Mouse (Mus musculus): ENCODE measurements around the gene Vcl. TPM values are rescaled to one million over a fixed set of nuclear protein-coding genes. Genes with fewer than 3 reads are reported as not detected.

Vcl gene
- polyA plus RNA-seq, 1 experiment: 20.3 TPM

DNA sequence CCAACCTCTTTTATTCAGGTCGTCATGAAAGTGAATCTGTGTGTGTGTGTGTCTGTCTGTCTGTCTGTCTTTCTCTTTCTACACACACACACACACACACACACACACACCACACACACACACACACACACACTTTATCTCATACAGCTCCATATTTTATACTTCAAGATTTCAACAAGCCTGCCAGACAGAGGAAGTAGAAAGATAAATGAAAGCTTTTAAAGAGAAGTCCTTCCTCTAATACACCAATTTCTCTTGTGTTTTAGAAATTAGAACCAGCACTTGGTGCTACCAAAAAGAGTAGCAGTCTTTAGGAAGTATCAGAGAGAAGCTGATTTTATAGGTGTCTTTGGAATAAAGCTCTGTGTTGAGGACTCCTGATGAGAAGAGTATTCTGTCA, 9.7 kb downstream of the Vcl start:
- H3K4me1 ChIP-seq (ENCODE audit: control insufficient read depth, insufficient read depth, insufficient read length): no peaks in the 10 kb centered on the region
- TF ChIP-seq CTCF (IDR thresholded peaks at IDR 0.05; ENCODE audit: extremely low read depth, insufficient read depth, insufficient read length, insufficient replicate concordance) (no peak), POLR2A (IDR thresholded peaks at IDR 0.05; ENCODE audit: low read depth, low read length) (no peak)
- no peak overlapping the region for H3K4me3 ChIP-seq (ENCODE audit: extremely low read depth, insufficient read depth, insufficient read length)
- DNase-seq (ENCODE audit: low read depth in 1 of 2, low spot score in 2 of 2): no peak
- H3K36me3 ChIP-seq (ENCODE audit: control insufficient read depth, insufficient read depth, low read length): no peaks in the 10 kb centered on the region
- H3K27ac ChIP-seq (ENCODE audit: insufficient read depth, low read length): no peak overlapping the region
- H3K27me3 ChIP-seq (ENCODE audit: control insufficient read depth, insufficient read depth, low read length): no peaks in the 10 kb centered on the region; the same call in 1 of the 2 replicates
- 29% methylated on average over 1 of the region's 1 CpGs for WGBS

DNA sequence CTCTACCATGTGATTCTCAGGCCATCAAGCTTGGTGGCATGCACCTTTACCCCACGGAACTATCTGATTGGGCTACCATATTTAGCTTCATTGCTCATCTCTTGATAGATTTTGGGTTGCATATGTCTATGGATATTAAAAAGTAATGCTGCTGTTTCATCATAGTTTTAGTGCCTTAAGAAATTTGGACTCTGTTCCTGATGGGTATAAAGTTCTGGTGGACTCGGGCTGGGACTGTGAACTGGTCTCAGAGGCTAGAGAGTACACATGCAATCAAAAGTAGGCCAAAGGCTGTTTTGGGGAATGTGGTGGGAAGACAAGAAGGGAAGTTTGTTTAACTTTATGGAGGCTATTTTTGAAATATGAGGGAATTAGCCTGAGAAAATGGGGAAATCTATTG, 16.1 kb downstream of the Vcl start:
- H3K27ac ChIP-seq (ENCODE audit: insufficient read depth, low read length): no peak overlapping the region
- TF ChIP-seq POLR2A (IDR thresholded peaks at IDR 0.05; ENCODE audit: low read depth, low read length) (no peak), CTCF (IDR thresholded peaks at IDR 0.05; ENCODE audit: extremely low read depth, insufficient read depth, insufficient read length, insufficient replicate concordance) (no peak)
- H3K36me3 ChIP-seq (ENCODE audit: control insufficient read depth, insufficient read depth, low read length): no peaks in the 10 kb centered on the region
- no peaks in the 10 kb centered on the region for H3K4me1 ChIP-seq (ENCODE audit: control insufficient read depth, insufficient read depth, insufficient read length)
- no peak overlapping the region for H3K4me3 ChIP-seq (ENCODE audit: extremely low read depth, insufficient read depth, insufficient read length)
- DNase-seq (ENCODE audit: low read depth in 1 of 2, low spot score in 2 of 2): no peak
- 89% methylated on average over 2 of the region's 2 CpGs for WGBS
- no peaks in the 10 kb centered on the region for H3K27me3 ChIP-seq (ENCODE audit: control insufficient read depth, insufficient read depth, low read length)

DNA sequence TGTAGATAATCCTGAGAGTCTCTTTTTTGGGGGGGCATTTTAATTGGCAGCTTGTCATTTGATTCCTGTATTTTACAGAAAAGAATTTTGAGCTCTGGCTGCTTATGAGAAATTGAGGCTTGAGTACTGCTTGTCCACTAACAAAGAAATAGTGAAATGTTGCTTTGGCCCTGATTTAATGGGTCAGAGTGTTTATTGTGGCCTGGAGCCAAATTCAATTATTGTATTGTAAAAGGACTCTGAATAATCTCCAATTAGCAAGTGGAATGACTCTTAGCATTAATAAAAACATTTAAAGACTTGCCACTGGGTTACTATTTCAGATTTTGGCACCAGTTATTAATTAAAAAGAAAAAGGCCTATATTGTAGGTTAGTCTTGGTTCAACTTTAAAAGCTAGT, 26.8 kb downstream of the Vcl start:
- no peaks in the 10 kb centered on the region for H3K27me3 ChIP-seq (ENCODE audit: control insufficient read depth, insufficient read depth, low read length)
- no peak overlapping the region for H3K27ac ChIP-seq (ENCODE audit: insufficient read depth, low read length)
- no peak for DNase-seq (ENCODE audit: low read depth in 1 of 2, low spot score in 2 of 2)
- no peaks in the 10 kb centered on the region for H3K36me3 ChIP-seq (ENCODE audit: control insufficient read depth, insufficient read depth, low read length)
- TF ChIP-seq POLR2A (IDR thresholded peaks at IDR 0.05; ENCODE audit: low read depth, low read length) (no peak), CTCF (IDR thresholded peaks at IDR 0.05; ENCODE audit: extremely low read depth, insufficient read depth, insufficient read length, insufficient replicate concordance) (no peak)
- H3K4me1 ChIP-seq (ENCODE audit: control insufficient read depth, insufficient read depth, insufficient read length): no peaks in the 10 kb centered on the region
- no peak overlapping the region for H3K4me3 ChIP-seq (ENCODE audit: extremely low read depth, insufficient read depth, insufficient read length)

DNA sequence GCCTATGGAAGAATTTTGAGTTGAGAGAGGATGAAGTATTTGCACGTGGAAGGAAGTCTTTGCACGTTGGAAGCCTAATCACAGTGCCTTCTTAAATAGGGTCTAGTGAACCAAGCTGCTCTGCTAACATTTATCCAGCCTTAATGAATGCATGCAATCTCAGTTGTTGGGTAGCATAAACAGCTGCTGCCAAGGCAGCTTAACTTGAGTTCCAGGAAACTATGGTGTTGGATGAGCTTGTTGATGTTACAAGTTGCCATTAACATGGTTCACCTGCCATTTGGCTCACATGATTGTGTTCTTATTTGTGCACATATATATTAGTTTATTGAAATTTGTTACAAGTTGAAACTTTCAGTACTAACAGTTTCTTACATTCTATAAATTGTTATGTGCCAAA, 29.8 kb downstream of the Vcl start:
- Histone ChIP-seq H3K27me3 (ENCODE audit: control insufficient read depth, insufficient read depth, low read length) (no peaks in the 10 kb centered on the region), H3K36me3 (ENCODE audit: control insufficient read depth, insufficient read depth, low read length) (no peaks in the 10 kb centered on the region), H3K4me1 (ENCODE audit: control insufficient read depth, insufficient read depth, insufficient read length) (no peaks in the 10 kb centered on the region; the same call in 1 of the 2 replicates), H3K27ac (ENCODE audit: insufficient read depth, low read length) (no peak overlapping the region), H3K4me3 (ENCODE audit: extremely low read depth, insufficient read depth, insufficient read length) (no peak overlapping the region)
- WGBS: 79% methylated on average over 2 of the region's 2 CpGs
- no peak for DNase-seq (ENCODE audit: low read depth in 1 of 2, low spot score in 2 of 2)
- TF ChIP-seq POLR2A (IDR thresholded peaks at IDR 0.05; ENCODE audit: low read depth, low read length): no peak
- TF ChIP-seq CTCF (IDR thresholded peaks at IDR 0.05; ENCODE audit: extremely low read depth, insufficient read depth, insufficient read length, insufficient replicate concordance): no peak

DNA sequence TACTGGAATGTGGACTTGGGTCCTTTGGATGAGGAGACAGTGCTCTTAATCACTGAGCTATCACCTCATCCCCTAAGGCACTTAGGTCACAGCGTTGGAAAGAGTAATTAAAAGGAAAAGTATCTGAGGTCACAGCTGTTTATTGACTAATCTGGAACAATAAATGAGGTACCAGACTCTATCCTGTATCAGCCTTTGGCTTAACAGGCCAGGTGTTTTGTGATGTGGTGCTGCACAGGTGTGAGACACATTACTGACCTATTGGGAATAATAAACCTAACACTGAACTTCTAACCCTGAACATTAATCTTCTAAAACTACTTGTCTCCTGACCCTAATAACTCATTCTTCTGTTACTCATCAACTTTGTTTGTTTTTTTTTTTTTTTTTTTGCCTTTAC, 33.3 kb downstream of the Vcl start:
- DNase-seq (ENCODE audit: low read depth in 1 of 2, low spot score in 2 of 2): no peak
- 100% methylated on average over 1 of the region's 1 CpGs for WGBS
- no peak for TF ChIP-seq POLR2A (IDR thresholded peaks at IDR 0.05; ENCODE audit: low read depth, low read length)
- TF ChIP-seq CTCF (IDR thresholded peaks at IDR 0.05; ENCODE audit: extremely low read depth, insufficient read depth, insufficient read length, insufficient replicate concordance): no peak

DNA sequence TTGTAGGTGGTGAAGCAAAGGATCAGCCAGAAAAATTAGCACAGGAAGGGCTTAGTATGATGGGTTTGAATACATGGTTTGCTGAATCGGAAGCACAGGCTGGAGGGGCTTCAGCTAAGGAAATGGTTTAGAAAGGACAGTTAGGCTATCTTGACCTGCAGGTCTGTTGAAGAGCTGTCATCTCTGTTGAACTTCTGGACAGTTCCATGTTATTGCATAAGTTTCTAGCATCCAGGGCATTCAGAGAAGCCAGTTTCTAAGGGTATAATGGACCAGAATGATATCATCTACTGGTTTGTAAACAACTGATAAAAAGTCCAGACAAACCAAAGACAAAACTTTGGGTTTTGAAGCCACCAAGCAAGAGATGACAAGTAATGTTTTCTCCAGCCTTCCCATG, 33.7 kb downstream of the Vcl start:
- 96% methylated on average over 1 of the region's 1 CpGs for WGBS
- Histone ChIP-seq H3K4me3 (ENCODE audit: extremely low read depth, insufficient read depth, insufficient read length) (no peak overlapping the region), H3K27ac (ENCODE audit: insufficient read depth, low read length) (no peak overlapping the region), H3K36me3 (ENCODE audit: control insufficient read depth, insufficient read depth, low read length) (no peaks in the 10 kb centered on the region), H3K4me1 (ENCODE audit: control insufficient read depth, insufficient read depth, insufficient read length) (no peaks in the 10 kb centered on the region; the same call in 1 of the 2 replicates), H3K27me3 (ENCODE audit: control insufficient read depth, insufficient read depth, low read length) (no peaks in the 10 kb centered on the region)
- no peak for TF ChIP-seq POLR2A (IDR thresholded peaks at IDR 0.05; ENCODE audit: low read depth, low read length)
- no peak for TF ChIP-seq CTCF (IDR thresholded peaks at IDR 0.05; ENCODE audit: extremely low read depth, insufficient read depth, insufficient read length, insufficient replicate concordance)
- DNase-seq (ENCODE audit: low read depth in 1 of 2, low spot score in 2 of 2): no peak

More for the DNA sequence above, 33.3 kb downstream of the Vcl start:
- Histone ChIP-seq H3K27me3 (ENCODE audit: control insufficient read depth, insufficient read depth, low read length) (no peaks in the 10 kb centered on the region), H3K36me3 (ENCODE audit: control insufficient read depth, insufficient read depth, low read length) (no peaks in the 10 kb centered on the region), H3K27ac (ENCODE audit: insufficient read depth, low read length) (no peak overlapping the region), H3K4me1 (ENCODE audit: control insufficient read depth, insufficient read depth, insufficient read length) (no peaks in the 10 kb centered on the region; the same call in 1 of the 2 replicates), H3K4me3 (ENCODE audit: extremely low read depth, insufficient read depth, insufficient read length) (no peak overlapping the region)

DNA sequence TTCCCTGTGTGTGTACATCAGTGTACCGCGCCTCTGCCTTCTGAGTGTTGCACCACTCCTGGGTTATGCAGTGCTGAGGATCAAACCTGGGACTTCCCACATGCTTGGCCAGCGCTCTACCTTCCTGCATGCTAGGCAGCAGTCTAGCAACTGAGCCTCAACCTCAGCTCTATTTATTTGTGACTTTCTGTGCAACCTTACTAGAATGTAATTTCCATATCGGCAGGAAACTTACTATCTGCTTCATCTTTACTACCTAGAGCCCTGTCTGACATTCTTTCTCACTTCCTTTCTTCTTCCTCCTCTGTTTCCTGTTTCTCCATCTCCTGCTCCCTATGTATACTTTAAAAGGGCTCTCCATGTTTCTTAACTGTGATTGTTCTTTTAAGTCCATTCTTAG, 34.7 kb downstream of the Vcl start:
- H3K27me3 ChIP-seq (ENCODE audit: control insufficient read depth, insufficient read depth, low read length): no peaks in the 10 kb centered on the region
- no peaks in the 10 kb centered on the region for H3K36me3 ChIP-seq (ENCODE audit: control insufficient read depth, insufficient read depth, low read length)
- TF ChIP-seq POLR2A (IDR thresholded peaks at IDR 0.05; ENCODE audit: low read depth, low read length) (no peak), CTCF (IDR thresholded peaks at IDR 0.05; ENCODE audit: extremely low read depth, insufficient read depth, insufficient read length, insufficient replicate concordance) (no peak)
- H3K27ac ChIP-seq (ENCODE audit: insufficient read depth, low read length): no peak overlapping the region
- no peak overlapping the region for H3K4me3 ChIP-seq (ENCODE audit: extremely low read depth, insufficient read depth, insufficient read length)
- DNase-seq (ENCODE audit: low read depth in 1 of 2, low spot score in 2 of 2): no peak
- 70% methylated on average over 4 of the region's 4 CpGs for WGBS
- H3K4me1 ChIP-seq (ENCODE audit: control insufficient read depth, insufficient read depth, insufficient read length): no peaks in the 10 kb centered on the region; the same call in 1 of the 2 replicates
